Mouse (Mus musculus) gastrocnemius, postnatal 36 days (tissue): ENCODE measurements at regions not wholly inside any gene's neighbourhood (a gene's known extent, or its start where the extent isn't known, plus 50 kb on each side); places are given as distances from the start of the nearest gene placed in this dataset.

Source experiments
- DNase-seq, 2 experiments: peaks; one replicate each; pipeline ENCODE4 v3.0.0; 2022
- intact Hi-C: fragments of 180-260 bp; cut with DNase I; formaldehyde crosslinking; loops from one replicate; pipeline ENCODE4 v1.15.1; 2025

- no peak for DNase-seq
- intact Hi-C loops = no loop called here
Measured at GRCm38 (mm10) chr7:95809626-95810025, 361.4 kb upstream of the Tenm4 start.

DNA sequence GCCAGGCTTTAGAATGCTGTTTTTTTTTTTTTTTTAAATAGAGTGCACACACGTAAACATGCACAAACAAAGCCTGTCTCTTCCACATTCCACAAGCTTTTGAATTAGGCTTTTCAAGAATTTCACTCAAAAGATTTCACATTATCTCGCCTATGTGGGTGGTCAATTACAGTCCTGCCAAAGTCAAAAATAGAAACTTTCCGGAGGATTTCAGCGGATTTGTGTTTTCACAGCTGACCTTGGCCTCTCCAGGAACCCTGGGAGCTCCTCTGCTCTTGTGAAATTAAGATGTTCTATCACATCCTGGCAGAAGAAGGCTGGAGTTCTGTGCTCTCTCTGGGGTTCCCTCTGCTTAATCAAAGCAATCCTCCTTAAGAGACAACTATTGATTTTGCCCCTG lies 360.9 kb upstream of the Tenm4 start:
- intact Hi-C loops = no loop called here
- no peak for DNase-seq

DNA sequence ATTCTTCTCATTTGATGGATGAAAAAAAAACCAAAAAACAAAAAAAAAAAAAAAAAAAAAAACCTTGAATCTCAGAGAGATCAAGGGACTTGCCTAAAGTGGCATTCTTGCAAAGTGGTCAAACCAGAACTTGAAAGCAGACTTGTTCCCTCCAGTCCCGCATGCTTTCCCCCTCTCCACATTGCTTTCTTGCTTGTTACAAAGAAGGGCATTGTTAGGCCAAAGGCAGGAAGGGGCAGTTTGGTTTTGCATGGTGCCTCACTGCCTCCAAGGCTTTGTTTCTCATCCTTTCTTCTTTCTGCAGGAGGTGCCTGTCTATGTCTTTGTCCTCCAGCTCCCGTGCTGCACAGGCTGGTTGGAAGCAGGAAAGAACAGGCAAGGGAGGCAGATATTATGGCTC lies 356.2 kb upstream of the Tenm4 start:
- intact Hi-C loops = no loop called here
- DNase-seq = no peak

- no peak for DNase-seq
- intact Hi-C loops = no loop called here
Measured at GRCm38 (mm10) chr7:95823539-95823938, 347.5 kb upstream of the Tenm4 start.

- DNase-seq = no peak
Measured at GRCm38 (mm10) chr7:95829889-95830288, 341.2 kb upstream of the Tenm4 start.

GRCm38 (mm10) chr7:95834236-95834919 lies 336.7 kb upstream of the Tenm4 start:
- intact Hi-C loops = no loop called here
- DNase-seq = no peak

More at GRCm38 (mm10) chr7:95829889-95830288, 341.2 kb upstream of the Tenm4 start:
- intact Hi-C loops = no loop called here

DNA sequence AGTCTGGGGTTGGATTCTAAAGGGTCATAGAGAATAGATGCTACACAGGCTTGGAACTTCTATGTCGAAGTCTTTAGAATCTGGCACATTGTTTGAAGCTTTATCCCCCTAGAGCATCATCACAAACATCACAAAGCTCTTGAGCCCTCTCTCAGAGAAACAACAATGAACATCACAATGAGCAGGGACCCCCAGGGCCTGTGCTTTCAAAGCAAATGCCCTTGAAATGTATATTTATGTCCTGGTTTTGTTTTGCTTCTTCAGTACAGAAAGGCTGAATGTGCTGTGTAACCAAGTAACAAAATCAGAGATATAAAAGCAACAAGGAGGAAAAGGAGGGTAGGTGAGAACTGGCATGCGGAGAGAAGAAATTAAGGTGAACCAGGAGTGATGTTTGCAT lies 330.6 kb upstream of the Tenm4 start:
- intact Hi-C loops = no loop called here
- DNase-seq = no peak

GRCm38 (mm10) chr7:95849874-95850273 lies 321.2 kb upstream of the Tenm4 start:
- intact Hi-C loops = no loop called here
- DNase-seq = no peak

- intact Hi-C loops = no loop called here
- no peak for DNase-seq
Measured at GRCm38 (mm10) chr7:95852630-95853029, 318.4 kb upstream of the Tenm4 start.

GRCm38 (mm10) chr7:95853225-95853812 lies 317.7 kb upstream of the Tenm4 start:
- DNase-seq = no peak
- intact Hi-C loops = no loop called here

- DNase-seq = no peak
- intact Hi-C loops = no loop called here
Measured at GRCm38 (mm10) chr7:95858247-95858646, 312.8 kb upstream of the Tenm4 start.

GRCm38 (mm10) chr7:95864233-95864632 lies 306.8 kb upstream of the Tenm4 start:
- intact Hi-C loops = no loop called here
- no peak for DNase-seq

DNA sequence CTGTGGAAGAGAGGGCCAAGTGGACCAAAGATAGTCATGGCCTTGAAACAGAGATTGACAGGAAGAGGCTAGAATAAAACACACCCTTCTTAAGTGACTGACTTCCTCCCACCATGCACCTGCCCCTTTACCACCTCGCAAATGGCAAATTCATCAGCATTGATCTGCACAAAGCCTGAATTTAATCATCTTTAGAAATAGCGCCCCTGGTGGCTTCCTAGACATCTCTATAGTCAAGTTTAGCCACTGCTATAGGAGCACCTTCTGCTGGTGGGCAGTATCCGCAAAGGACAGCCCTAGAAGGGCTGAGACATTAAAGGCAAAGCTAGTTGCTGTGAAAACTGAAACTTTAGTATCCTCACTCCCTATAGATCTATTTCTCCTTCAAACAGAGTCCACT lies 305.8 kb upstream of the Tenm4 start:
- intact Hi-C loops = no loop called here
- no peak for DNase-seq

DNA sequence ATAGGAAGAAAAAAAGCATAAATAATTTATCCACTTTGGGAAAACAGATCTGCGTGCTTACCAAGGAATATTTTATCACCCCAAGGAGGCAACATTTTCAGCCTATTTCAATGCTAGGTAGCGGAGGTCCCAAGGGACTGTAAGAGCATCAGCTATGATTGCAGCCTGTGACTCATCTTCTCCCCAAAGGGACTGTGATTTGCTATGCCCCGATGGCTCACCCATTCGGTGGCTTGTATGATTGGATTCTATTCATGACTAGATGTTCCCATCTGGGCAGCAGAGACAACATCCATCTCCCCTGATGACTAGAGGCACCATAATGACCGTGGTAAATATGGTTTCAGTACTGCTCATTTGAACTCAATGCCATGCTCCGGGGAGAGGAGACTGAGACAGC lies 302.3 kb upstream of the Tenm4 start:
- intact Hi-C loops = no loop called here

DNA sequence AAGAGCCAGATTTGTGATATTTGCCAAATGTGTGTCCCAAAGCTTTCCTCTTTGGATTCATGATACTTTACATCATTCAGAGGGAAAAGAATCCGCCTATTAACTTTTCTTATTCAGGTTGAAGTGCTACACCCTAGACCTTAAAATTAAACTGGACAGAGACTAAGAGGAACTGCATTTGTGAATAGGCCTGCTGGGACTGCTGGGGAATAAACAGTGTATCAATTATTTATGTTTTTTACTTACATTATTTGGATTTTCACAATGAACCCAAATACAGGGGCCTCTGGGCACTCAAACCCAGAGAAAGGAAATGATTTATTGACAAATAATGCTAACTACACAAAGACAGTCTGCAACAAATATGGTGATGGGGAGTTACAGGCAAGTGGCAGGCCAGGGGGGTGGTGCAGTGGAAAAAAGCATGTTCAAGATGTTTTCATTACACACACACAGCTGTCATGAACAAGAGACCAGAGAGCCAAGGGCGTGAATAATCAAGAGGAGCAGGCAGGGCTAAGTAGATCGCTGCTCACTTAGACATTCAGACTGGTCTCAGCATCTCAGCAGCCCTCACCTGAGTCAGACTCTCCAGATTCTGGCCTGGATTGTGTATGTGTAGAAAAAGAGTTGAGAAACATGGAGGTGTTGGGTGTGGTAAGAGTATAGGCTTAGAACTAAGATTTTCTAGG lies 290.3 kb upstream of the Tenm4 start:
- no peak for DNase-seq
- intact Hi-C loops = no loop called here

More for the DNA sequence above, 302.3 kb upstream of the Tenm4 start:
- DNase-seq = no peak

DNA sequence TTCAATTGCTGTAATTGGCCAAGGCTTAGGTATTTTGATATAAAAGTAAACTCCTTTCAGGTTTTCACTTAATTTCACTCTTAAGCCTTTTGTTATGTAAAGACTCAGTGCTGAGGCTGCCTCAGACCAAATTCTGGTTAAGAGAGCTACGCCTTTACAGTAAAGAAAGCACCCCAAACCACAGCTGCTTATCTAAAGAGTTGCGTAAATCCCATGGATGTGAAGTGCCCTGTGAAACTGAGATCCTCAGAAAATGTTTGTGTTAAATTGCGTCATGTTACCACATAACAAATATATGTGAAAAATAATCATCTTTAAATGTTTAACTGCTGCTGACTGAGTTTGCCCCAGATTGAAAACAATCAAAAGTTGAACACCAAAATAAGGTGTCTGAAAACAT lies 269.5 kb upstream of the Tenm4 start:
- no peak for DNase-seq
- intact Hi-C loops = no loop called here

- intact Hi-C loops = no loop called here
Measured at GRCm38 (mm10) chr7:95914406-95915080, 256.5 kb upstream of the Tenm4 start.

GRCm38 (mm10) chr7:95919932-95920331 lies 251.1 kb upstream of the Tenm4 start:
- intact Hi-C loops = no loop called here
- no peak for DNase-seq

More at GRCm38 (mm10) chr7:95914406-95915080, 256.5 kb upstream of the Tenm4 start:
- DNase-seq = no peak

DNA sequence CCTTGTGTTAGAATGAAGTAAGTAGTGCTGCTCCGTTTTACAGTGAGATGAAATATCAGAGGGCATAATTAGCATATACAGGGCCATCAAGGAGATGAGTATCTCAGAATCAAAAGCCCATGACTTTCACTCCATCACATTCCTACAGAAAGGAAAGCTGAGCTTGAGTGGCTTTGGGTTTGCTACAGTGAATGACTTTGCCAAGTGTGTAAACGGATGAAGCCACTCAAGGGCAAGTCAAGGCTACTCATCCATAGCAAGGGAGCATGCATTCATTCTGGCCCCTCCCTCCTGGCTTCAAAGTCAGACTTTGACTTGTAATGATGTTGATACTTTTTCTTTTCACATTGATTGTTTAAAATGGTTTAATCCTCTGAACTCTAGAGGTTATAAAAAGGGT lies 246.2 kb upstream of the Tenm4 start:
- intact Hi-C loops = no loop called here
- DNase-seq = no peak

DNA sequence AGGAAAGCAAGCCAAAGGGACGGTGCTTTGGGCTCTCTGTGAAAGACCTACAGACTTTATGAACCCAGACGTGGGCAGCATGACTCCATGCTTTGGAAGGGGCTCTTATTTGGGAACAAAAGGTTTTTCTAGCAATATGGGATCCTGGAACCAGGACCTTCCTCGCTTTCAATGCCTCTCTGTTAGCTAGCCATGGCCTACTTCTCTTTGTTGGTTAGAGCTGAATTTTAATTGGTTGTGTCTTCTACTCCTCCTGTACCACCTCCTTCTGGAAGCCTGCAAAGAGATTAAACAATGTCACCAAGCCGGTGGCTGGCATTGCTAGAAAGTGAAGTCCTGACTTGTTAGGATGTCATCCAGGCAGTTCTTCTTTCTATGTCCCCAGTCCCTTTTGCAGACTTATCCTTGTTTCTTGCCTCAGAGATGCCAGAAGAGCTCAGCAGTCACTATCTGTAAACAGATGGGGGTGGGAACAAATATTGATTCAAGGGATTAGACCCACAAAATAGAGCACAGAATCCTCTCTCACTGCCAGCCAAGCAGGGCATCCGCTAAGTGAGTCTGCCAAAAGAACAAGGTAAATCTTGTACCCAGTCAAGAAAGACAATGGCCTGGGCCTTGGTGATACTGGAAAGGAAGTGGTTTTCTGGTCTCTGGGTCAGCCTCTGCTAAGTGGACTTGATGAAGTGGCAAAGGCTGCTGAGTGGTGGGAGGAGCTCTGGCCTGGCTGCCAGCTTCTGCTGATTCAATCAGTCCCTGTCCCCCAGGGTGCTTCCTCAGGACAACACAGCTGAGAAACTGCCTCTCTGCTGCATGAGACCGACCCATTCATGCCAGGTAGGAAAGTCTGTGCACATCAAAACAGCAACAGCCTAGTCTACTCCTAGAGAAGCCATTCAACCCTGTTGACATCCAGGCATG lies 244.7 kb upstream of the Tenm4 start:
- no peak for DNase-seq
- intact Hi-C loops = no loop called here
